Mouse (Mus musculus): Measurements from ENCODE around the gene Nmrk2. TPM values are rescaled to one million over a fixed set of nuclear protein-coding genes. Genes with fewer than 3 reads are reported as not detected.

The Nmrk2 gene
- polyA plus RNA-seq, 1 experiment from 2014 or later, result not detected

- H3K4me1 ChIP-seq (replicated peaks; ENCODE audit: insufficient read depth, low read length), result 0 out of 2 replicates have a peak, but pooled peaks cover 2% of the 10 kb centered on the region
- H3K27ac ChIP-seq, result no peak overlapping the region
- no peak for TF ChIP-seq CTCF (IDR thresholded peaks at IDR 0.05; ENCODE audit: low read depth)
- peaks cover 8% of the 10 kb centered on the region; the same call in 1 of the 2 replicates for H3K27me3 ChIP-seq (ENCODE audit: insufficient read depth, low read length)
- no peaks in the 10 kb centered on the region for H3K36me3 ChIP-seq (ENCODE audit: insufficient read depth, low read length)
- H3K4me3 ChIP-seq (replicated peaks; ENCODE audit: low read depth, low read length), result no peak overlapping the region
- no peak for ATAC-seq (replicated peaks; ENCODE audit: low FRiP score, low read depth)
- H3K9me3 ChIP-seq (replicated peaks; ENCODE audit: low read length), result no peaks in the 10 kb centered on the region
- no peak overlapping the region for H3K4me2 ChIP-seq (ENCODE audit: low read length)
- WGBS, result 91% methylated on average over 16 of the region's 16 CpGs
- no peak overlapping the region for H3K9ac ChIP-seq (ENCODE audit: low read depth, low read length)
- DNase-seq (ENCODE audit: low spot score), result no peak
These were observed 40.2 kb upstream of the Nmrk2 start for GRCm38 (mm10) chr10:81242021-81242420.

DNA sequence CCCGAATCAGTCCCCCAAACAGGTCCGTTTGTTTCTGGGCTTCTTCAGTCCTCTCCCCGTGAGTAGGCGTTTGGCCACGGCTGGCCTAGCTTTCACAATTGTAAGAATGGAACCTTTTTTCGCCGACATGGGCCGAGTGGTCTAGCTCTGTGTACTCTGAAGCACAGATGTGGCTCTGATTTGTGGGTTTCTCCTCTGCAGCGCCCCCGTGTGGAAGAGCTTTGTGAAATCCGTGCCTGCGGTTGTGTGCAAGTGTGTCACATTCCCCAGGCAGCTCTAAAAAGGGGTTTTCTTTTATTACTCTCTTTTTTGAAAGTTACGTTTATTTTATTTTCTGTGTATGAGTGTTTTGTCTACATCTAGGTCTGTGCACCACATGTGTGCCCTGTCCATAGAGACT, 39.0 kb upstream of the Nmrk2 start:
- peaks cover 8% of the 10 kb centered on the region; the same call in 1 of the 2 replicates for H3K27me3 ChIP-seq (ENCODE audit: insufficient read depth, low read length)
- H3K9ac ChIP-seq (ENCODE audit: low read depth, low read length), result no peak overlapping the region
- peak; percentile 72 for TF ChIP-seq CTCF (IDR thresholded peaks at IDR 0.05; ENCODE audit: low read depth)
- 0 out of 2 replicates have a peak, but pooled peaks cover 2% of the 10 kb centered on the region for H3K4me1 ChIP-seq (replicated peaks; ENCODE audit: insufficient read depth, low read length)
- no peaks in the 10 kb centered on the region for H3K9me3 ChIP-seq (replicated peaks; ENCODE audit: low read length)
- H3K27ac ChIP-seq, result no peak overlapping the region
- WGBS, result 33% methylated on average over 13 of the region's 13 CpGs
- no peak overlapping the region for H3K4me2 ChIP-seq (ENCODE audit: low read length)
- ATAC-seq (replicated peaks; ENCODE audit: low FRiP score, low read depth), result no peak
- no peak overlapping the region for H3K4me3 ChIP-seq (replicated peaks; ENCODE audit: low read depth, low read length)
- peak; percentile 61 for DNase-seq (ENCODE audit: low spot score)
- H3K36me3 ChIP-seq (ENCODE audit: insufficient read depth, low read length), result no peaks in the 10 kb centered on the region

GRCm38 (mm10) chr10:81238618-81239017, 36.8 kb upstream of the Nmrk2 start:
- no peaks in the 10 kb centered on the region; the same call in 1 of the 2 replicates for H3K4me1 ChIP-seq (replicated peaks; ENCODE audit: insufficient read depth, low read length)
- no peaks in the 10 kb centered on the region for H3K36me3 ChIP-seq (ENCODE audit: insufficient read depth, low read length)
- WGBS, result 66% methylated on average over 2 of the region's 2 CpGs
- H3K9me3 ChIP-seq (replicated peaks; ENCODE audit: low read length), result no peaks in the 10 kb centered on the region
- DNase-seq (ENCODE audit: low spot score) (no peak), ATAC-seq (replicated peaks; ENCODE audit: low FRiP score, low read depth) (no peak)
- no peak for TF ChIP-seq CTCF (IDR thresholded peaks at IDR 0.05; ENCODE audit: low read depth)
- no peak overlapping the region for H3K9ac ChIP-seq (ENCODE audit: low read depth, low read length)
- no peak overlapping the region for H3K4me2 ChIP-seq (ENCODE audit: low read length)
- H3K27ac ChIP-seq, result no peak overlapping the region
- H3K4me3 ChIP-seq (replicated peaks; ENCODE audit: low read depth, low read length), result no peak overlapping the region
- peaks cover 8% of the 10 kb centered on the region; the same call in 1 of the 2 replicates for H3K27me3 ChIP-seq (ENCODE audit: insufficient read depth, low read length)

GRCm38 (mm10) chr10:81236471-81237268, 34.8 kb upstream of the Nmrk2 start:
- H3K4me1 ChIP-seq (replicated peaks; ENCODE audit: insufficient read depth, low read length), result no peaks in the 10 kb centered on the region; the same call in 1 of the 2 replicates
- no peak for TF ChIP-seq CTCF (IDR thresholded peaks at IDR 0.05; ENCODE audit: low read depth)
- no peak overlapping the region for H3K27ac ChIP-seq
- H3K36me3 ChIP-seq (ENCODE audit: insufficient read depth, low read length), result no peaks in the 10 kb centered on the region
- peaks cover 5% of the 10 kb centered on the region; the same call in 1 of the 2 replicates for H3K27me3 ChIP-seq (ENCODE audit: insufficient read depth, low read length)
- H3K4me2 ChIP-seq (ENCODE audit: low read length), result no peak overlapping the region
- H3K9ac ChIP-seq (ENCODE audit: low read depth, low read length), result no peak overlapping the region
- 87% methylated on average over 12 of the region's 12 CpGs for WGBS
- H3K4me3 ChIP-seq (replicated peaks; ENCODE audit: low read depth, low read length), result no peak overlapping the region
- H3K9me3 ChIP-seq (replicated peaks; ENCODE audit: low read length), result no peaks in the 10 kb centered on the region
- ATAC-seq (replicated peaks; ENCODE audit: low FRiP score, low read depth) (no peak), DNase-seq (ENCODE audit: low spot score) (no peak)

DNA sequence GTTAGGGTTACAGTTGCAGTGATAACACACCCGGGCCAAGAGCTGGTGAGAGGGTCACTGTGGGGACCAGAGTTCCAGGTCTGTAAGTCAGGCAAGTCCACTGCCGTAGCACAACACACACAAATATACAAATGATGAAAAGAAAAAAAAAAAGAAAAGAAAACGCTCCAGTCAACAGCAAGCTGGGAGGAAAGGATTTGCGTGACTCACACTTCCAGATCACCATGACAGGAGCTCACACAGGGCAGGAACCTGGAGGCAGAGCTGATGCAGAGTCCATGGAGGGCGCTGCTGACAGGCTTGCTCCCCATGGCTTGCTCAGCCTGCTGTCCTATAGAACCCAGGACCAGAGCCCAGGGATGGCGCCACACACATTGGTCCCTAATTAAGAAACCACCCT, 32.4 kb upstream of the Nmrk2 start:
- DNase-seq (ENCODE audit: low spot score) (no peak), ATAC-seq (replicated peaks; ENCODE audit: low FRiP score, low read depth) (no peak)
- Histone ChIP-seq H3K9ac (ENCODE audit: low read depth, low read length) (no peak overlapping the region), H3K36me3 (ENCODE audit: insufficient read depth, low read length) (no peaks in the 10 kb centered on the region), H3K4me1 (replicated peaks; ENCODE audit: insufficient read depth, low read length) (no peaks in the 10 kb centered on the region; the same call in 1 of the 2 replicates), H3K27ac (no peak overlapping the region), H3K27me3 (ENCODE audit: insufficient read depth, low read length) (peaks cover 15% of the 10 kb centered on the region), H3K4me3 (replicated peaks; ENCODE audit: low read depth, low read length) (no peak overlapping the region), H3K4me2 (ENCODE audit: low read length) (no peak overlapping the region), H3K9me3 (replicated peaks; ENCODE audit: low read length) (no peaks in the 10 kb centered on the region)
- no peak for TF ChIP-seq CTCF (IDR thresholded peaks at IDR 0.05; ENCODE audit: low read depth)
- 77% methylated on average over 6 of the region's 6 CpGs for WGBS

DNA sequence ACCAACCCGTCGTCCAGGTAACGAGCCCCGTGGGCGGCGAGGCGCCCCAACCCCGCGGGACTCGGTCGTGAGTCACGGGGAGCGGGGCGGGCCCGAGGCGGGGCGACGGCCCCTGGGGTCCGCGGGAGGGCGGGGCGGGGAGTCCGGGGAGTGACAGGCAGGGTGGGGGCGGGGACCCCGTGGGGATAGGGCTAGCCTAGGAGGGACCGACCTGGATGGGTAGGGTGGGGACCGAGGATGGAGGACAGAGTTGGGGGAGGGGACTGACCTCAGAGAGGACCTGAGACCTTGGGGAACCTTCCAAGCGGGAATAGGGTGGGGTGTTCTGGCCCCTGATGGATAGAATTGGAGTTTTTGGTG, 31.4 kb upstream of the Nmrk2 start:
- TF ChIP-seq CTCF (IDR thresholded peaks at IDR 0.05; ENCODE audit: low read depth), result no peak
- Histone ChIP-seq H3K36me3 (ENCODE audit: insufficient read depth, low read length) (no peaks in the 10 kb centered on the region), H3K27ac (no peak overlapping the region), H3K27me3 (ENCODE audit: insufficient read depth, low read length) (peaks cover 15% of the 10 kb centered on the region), H3K4me3 (replicated peaks; ENCODE audit: low read depth, low read length) (peak overlapping the region; percentile 63), H3K4me2 (ENCODE audit: low read length) (peak overlapping the region; percentile 69), H3K9ac (ENCODE audit: low read depth, low read length) (peak overlapping the region; percentile 75), H3K9me3 (replicated peaks; ENCODE audit: low read length) (no peaks in the 10 kb centered on the region), H3K4me1 (replicated peaks; ENCODE audit: insufficient read depth, low read length) (no peaks in the 10 kb centered on the region; the same call in 1 of the 2 replicates)
- DNase-seq (ENCODE audit: low spot score) (no peak), ATAC-seq (replicated peaks; ENCODE audit: low FRiP score, low read depth) (peak; percentile 76)
- WGBS, result 3% methylated on average over 26 of the region's 28 CpGs
